Mouse (Mus musculus) cerebellum, postnatal 36 days (tissue): ENCODE data around the gene Rps11.
A peak's percentile ranks its signal among the peaks of the same experiment; 100 is the strongest.
"Not testable (repeated sequence)": the region's sequence is repeated elsewhere in the genome, so short reads cannot be mapped to it uniquely, and the experiment has no call there.

Source experiments
- DNase-seq, 2 experiments: peaks; one replicate each; pipeline ENCODE4 v3.0.0; 2021 to 2022; ENCODE audit warnings: mixed read lengths in 2 of 2

The Rps11 gene

DNA sequence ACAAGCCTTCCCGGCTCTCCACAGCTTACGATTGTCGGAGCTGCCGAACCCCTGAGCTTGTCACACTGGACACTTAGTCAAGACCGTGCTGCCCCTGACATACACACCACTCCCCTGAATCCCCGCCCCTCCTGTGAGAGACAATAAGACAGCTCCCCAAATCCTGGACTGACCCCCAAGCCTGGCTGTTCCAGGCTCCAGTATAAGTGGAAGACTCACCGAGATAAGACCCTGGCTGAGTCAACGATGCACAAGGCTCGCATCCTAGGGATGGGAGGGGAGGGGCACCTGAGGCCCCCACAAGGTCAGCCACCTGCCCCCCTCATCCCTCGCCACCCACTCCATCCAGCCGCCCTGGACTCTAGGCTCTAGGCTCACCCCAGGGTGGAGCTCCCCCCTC is 7.6 kb upstream of the Rps11 start:
- no peak for DNase-seq

DNA sequence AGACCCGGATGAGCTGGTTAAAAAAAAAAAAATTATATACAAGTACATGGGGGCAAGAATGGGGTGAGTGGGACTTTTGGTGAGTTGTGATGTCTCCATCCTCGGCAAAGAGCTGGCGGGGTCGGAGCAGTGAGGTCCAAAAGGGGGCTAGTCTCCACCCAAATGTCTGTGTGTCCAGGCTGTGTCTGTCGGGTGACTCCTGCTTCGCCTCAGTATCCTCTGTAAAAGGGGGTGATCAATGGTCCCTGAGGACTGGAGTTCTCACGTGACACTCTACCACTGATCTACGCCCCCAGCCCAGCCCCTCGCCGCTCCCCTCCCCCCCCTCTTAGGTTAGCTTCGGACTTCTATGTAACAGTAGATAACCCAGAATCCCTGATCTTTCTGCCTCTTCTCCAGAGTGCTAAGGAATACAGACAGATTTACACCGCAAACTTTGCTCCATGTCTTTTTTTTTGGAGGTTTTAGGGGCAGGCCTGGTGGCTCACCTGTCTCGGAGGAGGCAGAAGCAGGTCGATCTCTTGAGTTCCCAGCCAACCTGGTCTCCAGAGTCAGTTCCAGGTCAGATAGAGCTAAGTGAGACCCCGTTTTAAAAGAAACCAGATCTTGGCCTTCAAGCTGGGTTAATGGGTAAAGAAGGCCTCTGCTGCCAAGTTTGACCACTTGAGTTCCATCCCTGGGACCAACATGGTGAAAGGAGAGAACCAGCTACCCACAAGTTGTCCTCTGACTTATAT is 5.7 kb upstream of the Rps11 start:
- no peak for DNase-seq

GRCm38 (mm10) chr7:45129318-45129717 is 5.1 kb upstream of the Rps11 start:
- no peak for DNase-seq

- DNase-seq = peak; percentile 98 to 99
Measured at GRCm38 (mm10) chr7:45128624-45129246, 4.5 kb upstream of the Rps11 start, which contains the start of gene Rpl13a. Gene Rpl13a, minus strand, starts transcription at chr7:45128761.

GRCm38 (mm10) chr7:45127700-45128224 is 3.5 kb upstream of the Rps11 start:
- DNase-seq = no peak

GRCm38 (mm10) chr7:45126844-45127699 is 2.8 kb upstream of the Rps11 start:
- no peak for DNase-seq

- DNase-seq = no peak
Measured at GRCm38 (mm10) chr7:45126147-45126843, 2.1 kb upstream of the Rps11 start.

- not testable (repeated sequence) for DNase-seq
Measured at GRCm38 (mm10) chr7:45125649-45126048, 1.4 kb upstream of the Rps11 start.

DNA sequence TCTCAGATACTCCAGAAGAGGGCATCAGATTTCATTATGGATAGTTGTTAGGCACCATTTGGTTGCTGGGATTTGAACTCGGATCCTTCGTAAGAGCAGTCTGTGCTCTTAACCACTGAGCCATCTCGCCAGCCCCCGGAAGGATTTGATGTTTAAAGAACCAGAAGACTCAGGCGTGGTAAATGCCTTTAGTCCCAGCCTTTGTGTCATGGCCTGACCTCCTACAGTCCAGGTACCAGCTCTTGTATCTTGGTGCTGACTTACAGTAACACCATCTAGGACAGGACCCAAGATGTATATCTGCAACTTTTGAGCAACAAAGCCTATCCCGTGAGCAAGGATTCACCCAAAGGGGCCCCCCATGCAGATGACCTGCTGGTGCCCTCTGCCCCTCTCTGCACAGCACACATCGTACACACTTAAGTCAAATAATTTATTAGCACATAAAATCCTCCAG is 933 bp upstream of the Rps11 start:
- no peak for DNase-seq

GRCm38 (mm10) chr7:45123186-45123570 is 1.1 kb downstream of the Rps11 start:
- DNase-seq = no peak

DNA sequence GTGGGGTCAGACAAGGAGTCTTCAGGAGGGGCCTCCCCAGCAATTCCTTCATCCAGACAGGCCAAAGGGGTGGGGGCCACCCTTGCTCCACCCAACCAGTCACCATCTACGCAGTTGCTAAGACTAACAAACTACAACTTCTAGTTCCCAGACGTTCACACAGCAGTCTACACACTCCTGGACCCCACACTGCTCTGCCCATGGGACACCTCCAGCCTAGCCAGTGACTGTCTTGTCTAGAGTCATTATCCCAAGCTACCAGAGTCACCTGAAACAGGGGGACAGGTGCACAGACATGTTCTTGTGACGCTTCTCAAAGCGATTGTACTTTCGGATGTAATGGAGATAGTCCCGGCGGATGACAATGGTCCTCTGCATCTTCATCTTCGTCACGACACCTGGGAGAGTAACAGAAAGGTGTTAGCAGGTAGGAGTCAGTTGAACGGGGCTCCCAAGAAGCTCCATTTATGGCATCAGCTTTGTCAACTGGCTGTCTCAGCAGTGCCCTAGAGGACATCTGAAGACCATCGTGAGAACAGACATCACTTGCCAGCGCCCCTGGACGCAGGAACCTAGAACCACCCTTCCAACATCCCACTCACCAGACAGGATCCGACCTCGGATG is 1.6 kb downstream of the Rps11 start:
- no peak for DNase-seq

DNA sequence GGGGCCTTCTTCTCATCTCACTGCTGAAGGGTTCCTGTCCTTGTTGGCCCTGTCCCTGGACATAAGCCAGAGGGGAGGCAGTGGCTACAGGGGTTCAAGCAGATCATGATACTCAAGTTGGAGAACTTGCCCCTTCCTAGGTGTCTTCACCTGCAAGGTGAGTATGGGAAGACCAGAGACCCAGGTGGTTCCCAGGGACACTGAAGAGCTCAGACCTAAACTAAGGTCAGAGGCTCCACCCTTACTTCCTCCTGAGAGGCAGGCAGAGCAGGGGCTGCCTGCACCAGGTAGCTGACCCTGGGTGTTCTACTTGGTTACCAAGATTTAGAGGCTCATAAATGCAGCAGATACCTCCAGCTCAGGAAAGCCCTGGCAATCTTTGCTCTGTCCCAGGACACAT is 2.3 kb downstream of the Rps11 start:
- no peak for DNase-seq

GRCm38 (mm10) chr7:45121404-45121803 is 2.8 kb downstream of the Rps11 start:
- DNase-seq = no peak

DNA sequence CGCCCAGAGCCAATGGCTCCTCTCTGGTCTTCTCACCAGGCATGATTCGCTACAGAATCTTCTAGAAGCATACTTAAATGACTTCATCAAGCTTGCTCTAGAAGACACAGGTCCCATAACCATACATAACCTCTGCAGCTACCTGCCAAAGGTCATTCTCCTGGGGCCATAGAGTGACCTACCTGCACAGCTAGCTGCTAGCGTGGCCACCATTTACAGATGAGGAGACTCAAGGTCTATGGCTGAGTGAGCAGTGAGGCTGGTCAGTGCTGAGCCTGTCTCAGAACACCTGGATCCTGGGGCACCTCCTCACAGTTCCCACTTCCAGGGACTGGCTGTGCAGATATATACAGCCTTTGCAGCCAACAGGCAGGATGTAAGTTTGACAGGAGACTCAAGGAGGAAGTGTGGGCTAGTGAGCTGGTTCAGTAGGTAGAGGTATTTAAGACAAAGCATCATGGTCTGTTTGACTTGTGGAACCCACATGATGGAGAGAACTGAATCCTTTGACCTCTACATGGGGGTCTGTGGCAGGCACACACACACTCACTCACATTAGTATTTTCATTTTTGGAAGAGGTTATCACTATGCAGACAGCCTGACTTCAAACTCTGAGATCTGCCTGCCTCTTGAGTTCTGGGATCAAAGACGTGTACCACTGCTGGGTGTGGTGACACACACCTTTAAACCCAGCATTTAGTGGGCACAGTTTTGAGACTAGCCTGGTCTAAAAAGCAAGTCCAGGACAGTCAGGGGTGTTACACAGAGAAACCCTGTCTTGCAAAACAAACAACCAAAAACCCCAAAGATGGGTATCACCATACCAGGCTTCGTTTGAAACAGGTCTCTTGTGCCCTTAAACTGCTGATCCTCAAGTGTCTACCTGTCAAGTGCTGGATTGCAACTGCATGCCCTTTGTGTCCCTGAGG is 4.2 kb downstream of the Rps11 start:
- DNase-seq = no peak

DNA sequence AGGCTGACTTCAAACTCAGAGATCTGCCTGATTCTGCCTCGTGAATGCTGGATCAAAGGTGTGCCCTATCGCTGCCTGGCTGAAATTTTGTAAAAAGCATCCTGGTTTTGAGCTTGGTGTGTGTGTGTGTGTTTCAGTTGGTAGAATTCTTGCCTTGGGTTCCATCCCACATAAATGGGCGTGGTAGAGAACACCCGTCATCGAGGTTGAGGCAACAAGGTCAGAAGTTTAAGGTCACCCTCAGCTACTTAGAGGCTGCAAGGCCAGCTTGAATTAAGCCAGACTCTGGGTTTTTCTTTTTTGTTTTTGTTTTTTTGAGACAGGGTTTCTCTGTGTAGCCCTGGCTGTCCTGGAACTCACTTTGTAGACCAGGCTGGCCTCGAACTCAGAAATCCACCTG is 5.9 kb downstream of the Rps11 start:
- DNase-seq = no peak

DNA sequence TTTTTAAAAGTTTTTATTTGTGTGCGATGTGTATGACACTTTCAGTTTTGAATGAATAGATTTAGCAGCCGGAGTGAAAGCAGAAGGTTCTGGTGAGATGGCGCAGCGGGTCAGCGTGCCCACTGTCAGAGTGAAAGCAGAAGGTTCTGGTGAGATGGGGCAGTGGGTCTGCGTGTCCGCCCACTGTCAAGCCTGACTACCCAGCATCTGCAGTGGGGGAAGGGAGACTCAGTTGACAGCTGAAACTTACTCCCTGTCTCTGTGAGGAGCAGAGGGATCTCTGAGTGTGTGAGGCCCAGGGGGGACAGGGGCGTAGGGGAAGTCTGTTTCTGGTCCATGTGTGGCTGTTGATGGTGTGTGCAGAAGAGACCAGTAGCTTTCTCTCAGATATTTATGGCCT is 6.7 kb downstream of the Rps11 start:
- DNase-seq = no peak

DNA sequence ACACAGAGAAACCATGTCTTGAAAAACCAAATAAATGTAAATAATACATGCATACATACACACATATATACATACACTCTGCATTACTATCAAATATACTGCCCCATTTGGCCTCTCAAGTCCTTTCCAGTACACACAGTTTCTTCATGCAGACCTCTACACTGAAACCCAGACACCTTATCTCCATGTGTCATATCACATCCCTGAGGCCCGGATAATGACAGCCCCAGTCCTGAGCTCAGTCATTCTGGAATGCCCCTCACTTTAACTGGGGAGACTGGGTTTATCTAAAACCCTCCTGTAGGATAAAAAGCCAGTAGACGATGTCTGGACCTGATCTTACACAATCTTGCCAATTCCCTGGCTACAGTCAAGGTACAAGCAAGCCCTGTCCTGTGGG is 10.8 kb downstream of the Rps11 start:
- no peak for DNase-seq

GRCm38 (mm10) chr7:45112529-45112928 is 11.7 kb downstream of the Rps11 start:
- no peak for DNase-seq

DNA sequence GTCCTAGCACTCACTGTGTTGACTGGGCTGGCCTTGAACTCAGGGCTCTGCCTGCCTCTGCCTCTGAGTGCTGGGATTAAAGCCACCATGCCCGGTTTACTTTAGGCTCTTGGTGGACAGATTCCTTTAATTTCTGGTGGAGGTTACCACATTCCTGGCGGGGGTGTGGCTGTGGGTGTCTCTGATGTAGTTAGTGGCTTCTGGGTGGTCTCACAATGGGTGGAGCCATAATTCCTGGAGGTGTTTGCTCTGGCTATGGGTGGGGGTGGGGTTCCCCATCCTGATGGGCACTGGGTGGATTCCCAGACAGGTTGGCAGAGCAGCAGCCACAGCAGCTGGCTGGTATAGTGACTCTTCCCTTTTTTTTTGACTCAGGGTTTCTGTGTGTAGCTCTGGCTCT is 12.3 kb downstream of the Rps11 start:
- DNase-seq = no peak

DNA sequence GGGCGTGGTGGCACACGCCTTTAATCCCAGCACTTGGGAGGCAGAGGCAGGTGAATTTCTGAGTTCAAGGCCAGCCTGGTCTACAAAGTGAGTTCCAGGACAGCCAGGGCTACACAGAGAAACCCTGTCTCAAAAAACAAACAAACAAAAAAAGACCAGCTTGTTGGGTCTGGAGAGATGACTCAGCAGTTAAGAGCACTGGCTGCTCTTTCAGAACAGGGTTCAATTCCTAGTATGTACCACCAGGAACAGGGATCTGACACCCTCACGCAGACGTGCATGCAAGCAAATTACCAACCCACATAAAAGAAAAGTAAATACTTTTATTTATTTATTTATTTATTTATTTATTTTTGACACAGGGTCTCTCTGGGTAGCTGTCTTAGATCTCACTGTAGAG is 14.2 kb downstream of the Rps11 start:
- DNase-seq = not testable (repeated sequence)

DNA sequence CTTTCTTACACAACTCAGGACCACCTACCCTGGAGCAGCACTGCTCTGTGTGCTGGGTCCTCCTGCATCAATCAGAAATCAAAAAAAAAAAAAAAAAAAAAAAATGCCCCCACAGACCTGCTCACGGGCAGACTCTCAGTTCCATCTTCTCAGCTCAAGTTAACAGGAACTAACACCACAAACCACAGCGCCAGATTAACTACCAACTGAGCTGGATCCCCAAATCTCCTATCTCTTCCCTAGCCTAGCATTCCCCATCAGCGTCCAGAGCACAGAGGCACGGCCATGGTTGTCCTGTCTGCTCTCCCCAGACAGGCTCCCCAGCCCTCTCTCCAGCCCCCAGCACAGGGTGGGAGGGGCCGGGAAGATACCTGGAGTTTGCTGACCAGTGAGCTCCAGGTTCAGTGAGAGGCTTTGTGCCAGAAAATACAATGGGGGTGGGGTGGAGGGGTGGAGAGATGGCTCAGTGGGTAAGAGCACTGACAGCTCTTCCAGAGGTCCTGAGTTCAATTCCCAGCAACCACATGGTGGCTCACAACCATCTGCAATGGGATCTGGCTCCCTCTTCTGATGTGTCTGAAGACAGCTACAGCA is 17.1 kb downstream of the Rps11 start:
- no peak for DNase-seq
